Mouse (Mus musculus) heart, embryonic 10.5 days (tissue): ENCODE results near the gene Cuta. TPM values are rescaled to one million over a fixed set of nuclear protein-coding genes. Genes with fewer than 3 reads are reported as not detected.

Source experiments
- DNase-seq: peaks from one replicate; pipeline ENCODE4 v3.0.0-alpha.2; 2017; ENCODE audit warnings: low spot score
- H3K27ac ChIP-seq: fragments of 300-500 bp; sonication (generic); 2 replicates; pipeline ENCODE4 v1.5.1; 2016; ENCODE audit warnings: mild to moderate bottlenecking
- H3K27me3 ChIP-seq: fragments of 300-500 bp; sonication (generic); 2 replicates; pipeline ENCODE4 v1.6.1; 2016; ENCODE audit warnings: mild to moderate bottlenecking; ENCODE audit not compliant: poor library complexity, insufficient read depth, severe bottlenecking
- H3K36me3 ChIP-seq: fragments of 300-500 bp; sonication (generic); 2 replicates; pipeline ENCODE4 v1.6.1; 2016; ENCODE audit warnings: mild to moderate bottlenecking, moderate library complexity
- H3K4me1 ChIP-seq: fragments of 300-500 bp; sonication (generic); 2 replicates; pipeline ENCODE4 v1.6.1; 2016; ENCODE audit warnings: mild to moderate bottlenecking
- H3K4me3 ChIP-seq: fragments of 300-500 bp; sonication (generic); 2 replicates; pipeline ENCODE4 v1.5.1; 2016; ENCODE audit warnings: mild to moderate bottlenecking, moderate library complexity
- H3K9me3 ChIP-seq: fragments of 300-500 bp; sonication (generic); 2 replicates; pipeline ENCODE4 v1.6.1; 2016; ENCODE audit warnings: mild to moderate bottlenecking, moderate library complexity
- WGBS: fragments of 180-500 bp; shearing (Covaris S2); methylation state at CpG from one replicate; pipeline ENCODE4 v1.1.7; 2016; 5-methylcytosine and 5-hydroxymethylcytosine counted together
- polyA plus RNA-seq: library from polyadenylated mRNA; unstranded; fragments of >200 nt; fragmentation: Nextera tagmentation; extraction: Ambion mirVana; gene quantifications from 2 replicates; pipeline ENCODE4 v1.2.1, GENCODE M21; 2016

Cuta gene
- polyA plus RNA-seq, 1 experiment from 2014 or later: 155 TPM

DNA sequence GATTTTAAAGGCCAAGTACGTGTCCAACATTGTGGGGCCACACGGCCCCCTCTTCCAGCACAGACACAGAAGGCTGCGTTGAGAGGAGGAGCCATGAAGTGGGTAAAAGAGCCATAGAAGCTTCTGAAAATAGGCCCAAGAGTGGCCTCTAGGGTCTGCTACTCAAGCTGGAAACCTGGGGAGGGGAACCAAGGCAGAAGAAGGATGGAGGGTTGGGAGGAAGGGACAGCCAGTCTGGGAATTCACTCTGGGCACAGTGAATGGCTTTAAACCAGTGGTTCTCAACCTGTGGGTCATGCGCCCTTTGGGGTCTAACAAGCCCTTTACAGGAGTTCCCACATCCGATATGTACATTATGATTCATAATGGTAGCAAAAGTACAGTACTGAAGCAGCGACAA lies 29.9 kb upstream of the Cuta start:
- WGBS: 81% methylated on average over 6 of the region's 6 CpGs
- Histone ChIP-seq H3K4me1 (peaks cover 29% of the 10 kb centered on the region), H3K27me3 (no peaks in the 10 kb centered on the region), H3K9me3 (no peaks in the 10 kb centered on the region), H3K27ac (no peak overlapping the region), H3K4me3 (no peak overlapping the region), H3K36me3 (peaks cover 49% of the 10 kb centered on the region)
- DNase-seq: peak; percentile 51

DNA sequence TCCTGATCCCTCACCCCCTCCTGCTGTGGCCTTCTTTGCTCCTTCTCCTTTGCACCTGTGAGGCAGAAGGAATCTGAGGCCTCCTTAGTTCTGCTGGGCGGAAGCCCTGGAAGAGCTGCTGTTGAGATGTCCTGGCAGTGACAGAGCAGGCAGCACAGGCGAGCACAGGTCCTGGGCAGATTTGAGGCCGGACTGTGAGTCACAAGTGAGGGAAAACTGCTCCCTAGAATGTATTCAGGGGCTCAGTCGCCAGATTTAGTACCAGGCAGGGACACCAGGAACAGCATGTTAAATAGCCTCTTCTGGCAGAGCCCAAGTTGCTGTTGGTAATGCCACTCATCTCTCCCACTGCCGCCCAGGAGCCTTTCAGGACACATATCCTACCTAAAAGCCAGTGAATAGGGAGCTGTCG lies 28.8 kb upstream of the Cuta start:
- H3K4me3 ChIP-seq: no peak overlapping the region
- H3K4me1 ChIP-seq: peaks cover 19% of the 10 kb centered on the region
- 80% methylated on average over 6 of the region's 6 CpGs for WGBS
- peak; percentile 61 for DNase-seq
- no peaks in the 10 kb centered on the region for H3K9me3 ChIP-seq
- peaks cover 56% of the 10 kb centered on the region for H3K36me3 ChIP-seq
- H3K27me3 ChIP-seq: no peaks in the 10 kb centered on the region
- H3K27ac ChIP-seq: no peak overlapping the region

DNA sequence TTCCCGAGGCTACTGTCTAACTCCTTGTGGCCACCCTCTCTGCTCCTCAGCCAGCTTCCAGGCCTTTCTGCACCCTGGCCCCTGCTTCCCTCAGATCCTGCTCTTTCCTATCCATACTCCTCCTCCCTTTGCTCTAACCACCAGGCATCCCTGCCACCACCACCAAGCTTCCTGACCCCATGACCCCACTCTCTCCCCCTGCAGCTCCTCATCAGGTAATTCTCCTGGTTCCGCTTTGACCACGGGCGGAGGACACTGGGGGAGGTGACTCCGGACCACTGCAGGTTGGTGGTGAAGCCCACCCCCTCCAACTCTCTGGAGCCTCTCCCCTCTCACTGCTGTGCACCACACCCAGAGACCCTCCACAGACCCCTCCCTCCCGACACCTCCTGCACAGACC lies 28.1 kb upstream of the Cuta start:
- peak; percentile 74 for DNase-seq
- no peak overlapping the region for H3K4me3 ChIP-seq
- 86% methylated on average over 6 of the region's 6 CpGs for WGBS
- peaks cover 63% of the 10 kb centered on the region for H3K36me3 ChIP-seq
- no peaks in the 10 kb centered on the region for H3K9me3 ChIP-seq
- peaks cover 19% of the 10 kb centered on the region for H3K4me1 ChIP-seq
- no peak overlapping the region for H3K27ac ChIP-seq
- no peaks in the 10 kb centered on the region for H3K27me3 ChIP-seq

DNA sequence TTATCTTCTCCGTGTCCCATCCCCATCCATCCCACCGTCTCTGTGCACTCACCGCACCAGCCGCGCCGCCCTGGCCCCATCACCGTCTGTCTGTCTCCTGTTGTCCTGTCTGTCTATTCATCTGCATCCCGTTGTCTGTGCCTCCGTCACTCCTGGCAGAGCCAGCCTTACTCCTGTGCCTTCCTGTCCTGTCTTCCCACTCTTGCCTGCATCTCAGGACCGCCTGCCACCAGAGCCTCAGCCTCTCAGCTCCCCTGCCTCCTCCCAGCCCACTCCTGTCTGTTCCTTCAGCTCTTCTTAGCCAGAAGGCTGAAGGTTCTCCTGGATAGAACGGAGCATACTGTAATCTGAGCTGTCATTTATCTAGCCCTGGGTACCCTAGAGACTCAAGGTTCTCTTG lies 27.6 kb upstream of the Cuta start:
- peaks cover 68% of the 10 kb centered on the region for H3K36me3 ChIP-seq
- no peaks in the 10 kb centered on the region for H3K27me3 ChIP-seq
- no peak for DNase-seq
- peaks cover 20% of the 10 kb centered on the region for H3K4me1 ChIP-seq
- H3K4me3 ChIP-seq: no peak overlapping the region
- 88% methylated on average over 11 of the region's 11 CpGs for WGBS
- H3K27ac ChIP-seq: no peak overlapping the region
- H3K9me3 ChIP-seq: no peaks in the 10 kb centered on the region

GRCm38 (mm10) chr17:26961572-26962240 lies 22.3 kb upstream of the Cuta start:
- H3K9me3 ChIP-seq: no peaks in the 10 kb centered on the region
- DNase-seq: no peak
- no peak overlapping the region for H3K4me3 ChIP-seq
- H3K36me3 ChIP-seq: peaks cover 95% of the 10 kb centered on the region
- no peaks in the 10 kb centered on the region for H3K27me3 ChIP-seq
- peaks cover 19% of the 10 kb centered on the region for H3K4me1 ChIP-seq
- 89% methylated on average over 21 of the region's 21 CpGs for WGBS
- H3K27ac ChIP-seq: 0 out of 2 replicates have a peak overlapping the region, but pooled peaks have one; percentile 32

DNA sequence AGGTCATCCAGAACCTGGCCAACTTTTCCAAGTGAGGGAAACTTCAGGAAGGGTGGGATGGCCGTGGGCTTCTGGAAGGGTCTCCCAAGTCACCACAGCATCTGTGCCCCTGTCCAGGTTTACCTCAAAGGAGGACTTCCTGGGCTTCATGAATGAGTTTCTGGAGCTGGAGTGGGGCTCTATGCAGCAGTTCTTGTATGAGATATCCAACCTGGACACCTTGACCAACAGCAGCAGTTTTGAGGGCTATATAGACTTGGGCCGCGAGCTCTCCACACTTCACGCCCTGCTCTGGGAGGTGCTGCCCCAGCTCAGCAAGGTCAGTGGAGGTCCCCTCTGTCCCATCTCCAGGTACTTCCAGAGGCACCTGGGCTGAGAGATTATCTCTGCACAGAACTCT lies 20.4 kb upstream of the Cuta start:
- no peaks in the 10 kb centered on the region for H3K27me3 ChIP-seq
- peaks cover 94% of the 10 kb centered on the region for H3K36me3 ChIP-seq
- WGBS: 91% methylated on average over 4 of the region's 4 CpGs
- no peak overlapping the region for H3K4me3 ChIP-seq
- H3K4me1 ChIP-seq: peaks cover 33% of the 10 kb centered on the region
- H3K9me3 ChIP-seq: no peaks in the 10 kb centered on the region
- DNase-seq: peak; percentile 63
- no peak overlapping the region for H3K27ac ChIP-seq

DNA sequence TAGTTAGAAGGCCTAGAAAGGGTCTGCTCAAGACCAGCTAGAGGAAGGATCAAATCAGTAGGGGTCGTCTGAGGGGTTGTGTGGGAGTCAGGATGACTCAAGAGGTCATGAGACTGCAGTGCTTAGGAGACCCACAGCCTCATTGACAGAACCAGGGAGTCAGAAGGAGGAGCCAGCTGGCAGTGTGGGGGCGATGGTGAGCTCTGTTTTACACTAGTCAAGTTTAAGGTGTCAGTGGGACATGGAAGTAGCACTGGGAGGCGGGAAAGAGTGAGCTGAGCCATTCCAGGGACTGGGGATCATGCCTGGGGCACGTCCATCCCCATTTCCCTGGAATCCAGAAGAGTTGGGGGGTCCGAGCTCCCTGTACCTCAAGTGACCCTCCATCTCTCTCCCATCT lies 19.5 kb upstream of the Cuta start:
- no peak overlapping the region for H3K27ac ChIP-seq
- DNase-seq: no peak
- no peak overlapping the region for H3K4me3 ChIP-seq
- 48% methylated on average over 5 of the region's 5 CpGs for WGBS
- no peaks in the 10 kb centered on the region for H3K9me3 ChIP-seq
- H3K27me3 ChIP-seq: no peaks in the 10 kb centered on the region
- peaks cover 87% of the 10 kb centered on the region for H3K36me3 ChIP-seq
- peaks cover 41% of the 10 kb centered on the region for H3K4me1 ChIP-seq

GRCm38 (mm10) chr17:26957872-26958271 lies 18.5 kb upstream of the Cuta start:
- peaks cover 51% of the 10 kb centered on the region for H3K4me1 ChIP-seq
- DNase-seq: no peak
- H3K9me3 ChIP-seq: no peaks in the 10 kb centered on the region
- peaks cover 80% of the 10 kb centered on the region for H3K36me3 ChIP-seq
- no peaks in the 10 kb centered on the region for H3K27me3 ChIP-seq
- H3K27ac ChIP-seq: no peak overlapping the region
- 84% methylated on average over 5 of the region's 5 CpGs for WGBS
- no peak overlapping the region for H3K4me3 ChIP-seq

DNA sequence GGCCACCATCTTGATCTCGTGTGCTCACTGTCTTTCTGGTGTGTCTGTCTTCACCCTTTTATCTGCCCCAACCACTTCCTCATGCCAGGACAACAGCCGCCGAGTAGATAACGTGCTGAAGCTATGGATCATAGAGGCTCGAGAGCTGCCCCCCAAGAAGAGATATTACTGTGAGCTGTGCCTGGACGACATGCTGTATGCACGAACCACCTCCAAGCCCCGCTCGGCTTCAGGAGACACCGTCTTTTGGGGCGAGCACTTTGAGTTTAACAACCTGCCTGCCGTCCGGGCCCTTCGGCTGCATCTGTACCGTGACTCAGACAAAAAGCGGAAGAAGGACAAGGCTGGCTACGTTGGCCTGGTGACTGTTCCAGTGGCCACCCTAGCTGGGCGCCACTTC lies 17.5 kb upstream of the Cuta start:
- Histone ChIP-seq H3K9me3 (no peaks in the 10 kb centered on the region), H3K4me3 (peak overlapping the region; percentile 6; the same call in 1 of the 2 replicates), H3K27me3 (no peaks in the 10 kb centered on the region), H3K4me1 (peaks cover 59% of the 10 kb centered on the region), H3K27ac (peak overlapping the region; percentile 57; the same call in 1 of the 2 replicates), H3K36me3 (peaks cover 70% of the 10 kb centered on the region)
- 68% methylated on average over 18 of the region's 18 CpGs for WGBS
- DNase-seq: no peak

DNA sequence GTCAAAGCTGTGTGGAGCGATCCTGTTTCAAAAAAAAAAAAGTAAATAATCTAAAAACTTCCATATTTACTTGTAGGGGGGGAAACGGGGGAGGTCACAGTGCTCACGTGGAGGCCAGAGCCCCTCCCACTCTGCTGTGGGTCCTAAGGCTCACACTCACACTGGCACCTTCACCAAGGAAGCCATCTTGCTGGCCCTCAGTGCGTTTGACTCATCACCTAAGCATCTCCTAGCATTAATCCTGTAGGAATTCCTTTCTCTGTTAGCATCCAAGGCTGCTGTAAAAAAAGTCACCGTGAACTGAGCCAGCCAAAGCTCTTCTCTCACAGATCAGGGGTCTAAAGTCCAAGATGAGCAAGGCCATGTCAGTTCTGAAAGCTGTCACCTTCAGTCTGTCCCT lies 16.9 kb upstream of the Cuta start:
- no peak for DNase-seq
- 68% methylated on average over 5 of the region's 5 CpGs for WGBS
- Histone ChIP-seq H3K36me3 (peaks cover 65% of the 10 kb centered on the region), H3K9me3 (no peaks in the 10 kb centered on the region), H3K27me3 (no peaks in the 10 kb centered on the region), H3K4me3 (no peak overlapping the region), H3K4me1 (peaks cover 61% of the 10 kb centered on the region), H3K27ac (no peak overlapping the region; the same call in 1 of the 2 replicates)

- peak overlapping the region; percentile 89 for H3K27ac ChIP-seq
- WGBS: 7% methylated on average over 11 of the region's 16 CpGs
Observed at GRCm38 (mm10) chr17:26953726-26954125, 14.4 kb upstream of the Cuta start.

GRCm38 (mm10) chr17:26953201-26953600 lies 13.8 kb upstream of the Cuta start:
- Histone ChIP-seq H3K4me3 (peak overlapping the region; percentile 59), H3K27ac (peak overlapping the region; percentile 89), H3K9me3 (no peaks in the 10 kb centered on the region), H3K36me3 (peaks cover 35% of the 10 kb centered on the region), H3K4me1 (peaks cover 87% of the 10 kb centered on the region), H3K27me3 (no peaks in the 10 kb centered on the region)
- 19% methylated on average over 6 of the region's 6 CpGs for WGBS
- no peak for DNase-seq

More at GRCm38 (mm10) chr17:26953726-26954125, 14.4 kb upstream of the Cuta start:
- H3K4me3 ChIP-seq: peak overlapping the region; percentile 59
- no peaks in the 10 kb centered on the region for H3K27me3 ChIP-seq
- no peak for DNase-seq
- H3K9me3 ChIP-seq: no peaks in the 10 kb centered on the region
- H3K4me1 ChIP-seq: peaks cover 82% of the 10 kb centered on the region
- H3K36me3 ChIP-seq: peaks cover 40% of the 10 kb centered on the region

GRCm38 (mm10) chr17:26951952-26952877 lies 12.8 kb upstream of the Cuta start:
- peaks cover 25% of the 10 kb centered on the region for H3K36me3 ChIP-seq
- WGBS: 4% methylated on average over 23 of the region's 23 CpGs
- DNase-seq: no peak
- no peaks in the 10 kb centered on the region for H3K27me3 ChIP-seq
- peaks cover 92% of the 10 kb centered on the region for H3K4me1 ChIP-seq
- H3K9me3 ChIP-seq: no peaks in the 10 kb centered on the region
- peak overlapping the region; percentile 59 for H3K4me3 ChIP-seq
- peak overlapping the region; percentile 89 for H3K27ac ChIP-seq
